Mouse (Mus musculus): ENCODE measurements around the gene Pakap. TPM values are rescaled to one million over a fixed set of nuclear protein-coding genes. Genes with fewer than 3 reads are reported as not detected.
"Not testable (repeated sequence)": the region's sequence is repeated elsewhere in the genome, so short reads cannot be mapped to it uniquely, and the experiment has no call there.

Gene Pakap
- polyA plus RNA-seq, 1 experiment from 2014 or later = 39.4 TPM

DNA sequence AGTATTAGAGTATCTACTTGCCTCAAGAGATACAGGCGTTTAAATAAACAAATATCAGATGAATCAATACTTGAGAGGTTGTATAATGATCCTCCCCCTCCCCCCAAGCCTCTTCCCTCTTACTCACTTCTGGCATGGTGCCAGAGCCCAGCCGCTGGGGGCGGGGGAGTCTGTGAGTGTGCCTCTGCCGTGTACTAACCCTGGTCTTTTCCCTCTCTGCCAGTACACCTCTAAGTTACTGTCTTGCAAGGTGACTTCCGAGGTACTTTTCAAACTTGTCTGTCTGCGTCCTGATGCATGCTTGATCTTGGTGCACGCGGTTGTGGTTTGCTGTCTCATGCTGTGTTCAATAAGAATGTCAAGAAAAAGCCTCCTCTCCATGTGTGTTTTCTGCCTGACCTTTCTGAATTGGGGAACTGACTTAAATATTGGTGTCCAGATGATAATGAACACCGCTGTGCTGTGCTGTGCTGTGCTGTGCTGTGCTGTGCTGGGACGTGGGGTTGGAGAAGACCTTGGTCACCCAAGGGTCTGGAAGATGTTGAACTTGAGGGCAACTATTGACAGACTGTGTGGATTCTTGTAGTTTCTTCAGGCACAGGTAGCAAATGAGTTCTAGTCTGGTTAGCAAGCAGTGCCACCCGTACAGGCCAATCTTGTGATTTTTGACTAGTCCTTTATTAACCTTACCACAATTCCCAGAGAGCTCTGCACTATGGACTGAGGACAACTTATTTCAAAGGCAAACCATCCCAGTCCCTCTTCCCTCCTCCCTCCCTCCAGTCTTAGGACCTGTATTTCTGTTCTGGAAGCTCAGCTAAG, 318.3 kb downstream of the Pakap start:
- DNase-seq (ENCODE audit: low spot score) = no peak
- Histone ChIP-seq H3K4me3 (no peak overlapping the region), H3K27me3 (ENCODE audit: low read depth, poor library complexity, severe bottlenecking) (no peaks in the 10 kb centered on the region), H3K4me1 (peaks cover 8% of the 10 kb centered on the region; the same call in 1 of the 2 replicates), H3K27ac (no peak overlapping the region), H3K36me3 (peaks cover 23% of the 10 kb centered on the region), H3K9me3 (replicated peaks) (no peaks in the 10 kb centered on the region)
- 81% methylated on average over 11 of the region's 11 CpGs for WGBS

DNA sequence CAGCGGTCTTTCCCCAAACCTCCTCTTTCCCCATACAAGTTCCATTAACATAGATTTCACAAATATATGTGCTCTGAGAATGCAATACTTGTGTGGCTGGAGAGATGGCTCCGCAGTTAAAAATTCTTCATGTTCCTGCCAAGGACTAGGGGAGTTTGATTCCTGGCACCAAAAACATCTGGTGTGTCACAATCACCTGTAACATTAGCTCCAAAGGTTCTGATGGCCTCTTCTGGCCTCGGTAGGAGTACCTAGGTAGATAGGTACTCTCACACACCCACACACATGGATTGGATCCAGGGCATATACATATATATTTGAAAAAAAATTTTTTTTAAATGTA, 318.9 kb downstream of the Pakap start:
- 94% methylated on average over 3 of the region's 3 CpGs for WGBS
- no peak for DNase-seq (ENCODE audit: low spot score)
- peaks cover 19% of the 10 kb centered on the region for H3K36me3 ChIP-seq
- H3K27ac ChIP-seq = no peak overlapping the region
- H3K4me3 ChIP-seq = no peak overlapping the region
- H3K27me3 ChIP-seq (ENCODE audit: low read depth, poor library complexity, severe bottlenecking) = no peaks in the 10 kb centered on the region
- H3K4me1 ChIP-seq = peaks cover 14% of the 10 kb centered on the region
- no peaks in the 10 kb centered on the region for H3K9me3 ChIP-seq (replicated peaks)

DNA sequence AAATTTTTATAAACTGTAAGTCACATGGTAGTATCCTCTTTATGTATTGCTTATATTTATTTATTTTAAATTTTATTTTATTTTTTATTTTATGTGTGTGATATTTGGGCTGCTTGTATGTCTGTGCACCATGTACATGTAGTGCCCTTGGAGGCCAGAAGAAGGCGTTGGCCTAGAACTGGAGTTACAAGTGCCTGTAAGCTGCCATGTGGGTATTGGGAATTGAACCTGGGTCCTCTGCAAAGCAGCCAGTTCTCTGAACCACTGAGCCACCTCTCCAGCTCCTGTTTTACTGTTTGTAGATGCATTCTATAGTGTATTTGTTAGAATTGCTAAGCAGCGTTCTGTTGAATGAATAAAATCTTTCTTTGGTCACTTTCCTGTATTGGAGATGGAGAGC, 320.3 kb downstream of the Pakap start:
- no peak overlapping the region for H3K4me3 ChIP-seq
- H3K27ac ChIP-seq = no peak overlapping the region
- H3K9me3 ChIP-seq (replicated peaks) = no peaks in the 10 kb centered on the region
- no peak for DNase-seq (ENCODE audit: low spot score)
- peaks cover 20% of the 10 kb centered on the region for H3K4me1 ChIP-seq
- H3K36me3 ChIP-seq = peaks cover 25% of the 10 kb centered on the region
- no peaks in the 10 kb centered on the region for H3K27me3 ChIP-seq (ENCODE audit: low read depth, poor library complexity, severe bottlenecking)
- 96% methylated on average over 2 of the region's 2 CpGs for WGBS

DNA sequence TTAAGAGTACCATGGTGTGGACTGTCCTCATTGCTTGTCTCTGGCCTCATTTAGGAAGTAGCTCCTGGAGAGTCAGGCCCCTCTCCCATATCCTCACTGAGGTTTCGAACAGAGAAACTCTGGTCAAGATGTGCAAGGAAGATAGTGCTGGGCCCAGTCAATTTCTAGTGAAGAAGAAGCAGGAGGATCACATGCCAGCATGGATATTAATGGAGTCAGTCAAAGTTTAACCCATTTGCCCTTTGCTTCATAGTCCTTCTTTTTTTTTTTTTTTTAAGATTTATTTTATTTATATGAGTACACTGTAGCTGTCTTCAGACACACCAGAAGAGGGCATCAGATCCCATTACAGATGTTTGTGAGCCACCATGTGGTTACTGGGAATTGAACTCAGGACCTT, 321.0 kb downstream of the Pakap start:
- not testable (repeated sequence) for H3K9me3 ChIP-seq (replicated peaks); H3K27ac ChIP-seq; H3K4me3 ChIP-seq; DNase-seq (ENCODE audit: low spot score); H3K27me3 ChIP-seq (ENCODE audit: low read depth, poor library complexity, severe bottlenecking)
- peaks cover 25% of the 10 kb centered on the region for H3K36me3 ChIP-seq
- peaks cover 20% of the 10 kb centered on the region for H3K4me1 ChIP-seq
- 90% methylated on average over 1 of the region's 1 CpGs for WGBS

DNA sequence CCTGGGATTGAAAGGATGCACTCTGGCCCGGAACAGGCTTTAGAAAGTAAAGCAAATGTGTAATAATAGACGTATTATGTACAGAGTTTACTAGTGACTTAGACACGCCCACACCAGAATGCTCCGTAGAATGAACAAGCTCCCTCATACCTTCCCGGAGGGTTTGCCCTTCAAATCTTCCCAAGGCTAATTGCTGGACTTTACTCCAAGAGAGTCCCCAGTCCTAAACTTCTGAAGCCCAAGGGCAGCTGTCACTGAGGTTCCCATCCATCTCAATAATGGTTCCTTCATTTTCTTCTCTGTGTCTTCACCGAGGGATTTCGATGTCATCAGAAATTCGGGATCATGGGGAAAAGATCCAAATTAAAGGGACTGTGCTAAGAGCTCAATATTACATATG, 321.8 kb downstream of the Pakap start:
- no peak for DNase-seq (ENCODE audit: low spot score)
- WGBS = 94% methylated on average over 8 of the region's 8 CpGs
- H3K9me3 ChIP-seq (replicated peaks) = no peaks in the 10 kb centered on the region
- no peak overlapping the region for H3K4me3 ChIP-seq
- no peak overlapping the region for H3K27ac ChIP-seq
- peaks cover 20% of the 10 kb centered on the region for H3K4me1 ChIP-seq
- no peaks in the 10 kb centered on the region for H3K27me3 ChIP-seq (ENCODE audit: low read depth, poor library complexity, severe bottlenecking)
- H3K36me3 ChIP-seq = peaks cover 23% of the 10 kb centered on the region

DNA sequence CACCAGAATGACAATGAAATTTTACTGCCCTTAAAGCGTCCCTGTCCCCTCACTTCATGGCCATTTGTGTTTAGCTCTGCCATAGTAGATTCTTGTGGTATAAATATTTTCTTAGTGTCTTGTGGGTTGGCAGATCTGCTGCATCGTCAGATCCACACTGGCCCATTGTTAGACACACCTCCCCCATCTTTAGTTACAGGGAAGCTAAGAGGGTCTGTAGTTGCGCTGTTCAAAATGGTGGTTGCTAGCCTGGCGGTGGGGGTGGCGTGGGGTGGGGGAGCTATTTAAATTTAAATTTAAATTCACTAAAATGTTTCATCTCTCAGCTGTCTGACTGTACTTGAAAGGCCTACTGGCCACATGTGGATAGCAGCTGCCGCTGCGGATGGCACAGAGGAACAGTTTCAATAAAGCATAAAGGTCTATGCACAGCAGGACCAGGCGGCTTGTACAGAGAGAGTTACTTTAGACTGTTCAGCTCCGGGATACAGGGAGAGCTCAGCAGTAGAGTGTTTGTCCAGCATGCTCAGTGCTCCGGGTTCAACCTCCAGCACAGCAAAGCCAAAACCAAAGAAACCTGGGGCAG, 324.1 kb downstream of the Pakap start:
- DNase-seq (ENCODE audit: low spot score) = peak; percentile 27
- H3K27ac ChIP-seq = no peak overlapping the region

DNA sequence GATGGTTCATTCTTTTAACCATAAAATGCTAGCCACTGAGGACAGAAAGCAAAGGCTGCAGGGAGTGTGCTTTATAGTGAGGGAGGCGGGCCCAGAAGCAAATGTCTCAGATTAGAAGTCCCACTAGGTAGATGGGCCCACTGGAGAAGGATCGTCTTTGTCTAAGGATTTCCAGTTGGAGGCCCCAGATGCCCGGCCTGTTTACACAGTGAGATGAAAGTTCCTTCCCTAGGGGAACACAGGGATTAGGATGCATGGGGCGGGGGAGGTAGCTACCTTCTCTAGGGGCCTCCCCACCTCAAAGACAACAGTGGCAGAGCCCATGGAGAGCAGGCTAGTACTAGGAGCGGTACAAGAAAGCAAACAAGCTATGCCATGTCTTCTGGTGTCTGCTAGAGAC, 327.2 kb downstream of the Pakap start:
- Histone ChIP-seq H3K9me3 (replicated peaks) (no peaks in the 10 kb centered on the region), H3K4me3 (no peak overlapping the region), H3K4me1 (peaks cover 19% of the 10 kb centered on the region), H3K36me3 (peaks cover 24% of the 10 kb centered on the region), H3K27ac (no peak overlapping the region), H3K27me3 (ENCODE audit: low read depth, poor library complexity, severe bottlenecking) (no peaks in the 10 kb centered on the region)
- WGBS = 52% methylated on average over 5 of the region's 5 CpGs
- DNase-seq (ENCODE audit: low spot score) = no peak

More for the DNA sequence above, 324.1 kb downstream of the Pakap start:
- Histone ChIP-seq H3K9me3 (replicated peaks) (no peaks in the 10 kb centered on the region), H3K27me3 (ENCODE audit: low read depth, poor library complexity, severe bottlenecking) (no peaks in the 10 kb centered on the region), H3K4me1 (peaks cover 19% of the 10 kb centered on the region), H3K36me3 (peaks cover 29% of the 10 kb centered on the region), H3K4me3 (no peak overlapping the region)
- WGBS = 87% methylated on average over 10 of the region's 10 CpGs

DNA sequence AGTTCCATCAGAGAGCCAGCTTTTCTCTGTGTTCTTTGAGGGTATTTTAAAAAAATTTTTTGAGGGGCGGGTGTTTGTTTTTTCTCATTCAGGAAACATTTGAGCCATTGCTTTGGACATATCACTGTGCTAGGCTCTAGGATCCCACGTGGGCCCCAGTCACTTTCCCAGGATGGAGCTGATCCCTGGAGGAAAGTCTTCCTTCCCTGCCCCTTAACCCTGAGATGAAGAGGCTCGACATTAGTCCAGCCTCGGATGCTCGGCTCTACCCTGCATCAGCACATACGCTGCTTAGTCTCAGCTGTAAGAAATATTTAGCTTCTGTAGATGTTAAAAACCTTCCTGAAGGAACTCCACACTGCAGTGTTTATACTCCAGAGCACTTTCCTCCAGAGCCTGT, 327.9 kb downstream of the Pakap start:
- WGBS = 64% methylated on average over 6 of the region's 6 CpGs

DNA sequence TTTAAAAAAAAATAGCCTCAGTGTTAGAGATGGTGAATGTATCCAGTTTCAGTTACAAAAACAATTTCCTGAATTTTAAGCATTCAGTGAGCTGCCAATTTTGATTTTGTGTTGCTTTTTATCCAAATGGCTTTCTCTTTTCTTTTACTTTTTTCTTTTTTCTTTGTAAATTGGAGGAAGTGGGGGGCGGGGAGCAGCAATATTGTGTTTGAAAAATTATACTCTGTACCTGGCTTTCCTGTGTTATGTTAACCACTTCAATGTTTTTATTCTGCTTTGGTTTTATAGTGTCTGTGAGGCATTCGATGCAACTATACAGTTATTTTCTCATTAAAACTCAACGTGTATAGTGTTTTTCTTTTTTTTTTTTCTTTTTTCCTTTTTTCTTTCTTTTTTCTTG, 328.7 kb downstream of the Pakap start:
- no peaks in the 10 kb centered on the region for H3K27me3 ChIP-seq (ENCODE audit: low read depth, poor library complexity, severe bottlenecking)
- DNase-seq (ENCODE audit: low spot score) = no peak
- peaks cover 24% of the 10 kb centered on the region for H3K36me3 ChIP-seq
- 89% methylated on average over 3 of the region's 3 CpGs for WGBS
- peaks cover 14% of the 10 kb centered on the region for H3K4me1 ChIP-seq
- no peaks in the 10 kb centered on the region for H3K9me3 ChIP-seq (replicated peaks)
- no peak overlapping the region for H3K27ac ChIP-seq
- H3K4me3 ChIP-seq = no peak overlapping the region

More for the DNA sequence above, 327.9 kb downstream of the Pakap start:
- Histone ChIP-seq H3K36me3 (peaks cover 24% of the 10 kb centered on the region), H3K27me3 (ENCODE audit: low read depth, poor library complexity, severe bottlenecking) (no peaks in the 10 kb centered on the region), H3K4me1 (peaks cover 19% of the 10 kb centered on the region), H3K4me3 (no peak overlapping the region), H3K9me3 (replicated peaks) (no peaks in the 10 kb centered on the region), H3K27ac (no peak overlapping the region)
- DNase-seq (ENCODE audit: low spot score) = no peak

DNA sequence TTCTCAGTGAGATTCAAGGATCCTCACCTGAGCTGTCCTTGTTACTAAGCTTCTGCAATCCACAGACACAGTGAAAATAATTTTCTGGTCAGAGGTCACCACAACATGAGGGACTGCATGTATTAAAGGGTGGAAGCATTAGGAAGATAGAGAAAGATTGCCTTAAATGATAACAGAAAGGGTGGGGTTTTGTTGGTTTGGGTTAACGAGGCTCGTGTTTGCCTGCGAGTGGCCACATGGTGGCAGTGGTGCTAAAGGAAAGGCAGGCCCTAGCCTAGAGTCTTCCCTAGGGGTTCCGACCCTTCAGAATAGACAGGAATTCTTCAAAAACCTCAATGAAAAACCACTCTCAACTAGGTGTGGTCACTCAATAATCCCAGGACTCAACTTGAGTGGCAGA, 333.2 kb downstream of the Pakap start:
- peak; percentile 61 for DNase-seq (ENCODE audit: low spot score)
- H3K27ac ChIP-seq = no peak overlapping the region
- peaks cover 22% of the 10 kb centered on the region for H3K4me1 ChIP-seq
- no peaks in the 10 kb centered on the region for H3K9me3 ChIP-seq (replicated peaks)
- WGBS = 13% methylated on average over 4 of the region's 4 CpGs
- H3K36me3 ChIP-seq = no peaks in the 10 kb centered on the region
- H3K27me3 ChIP-seq (ENCODE audit: low read depth, poor library complexity, severe bottlenecking) = no peaks in the 10 kb centered on the region
- H3K4me3 ChIP-seq = no peak overlapping the region

DNA sequence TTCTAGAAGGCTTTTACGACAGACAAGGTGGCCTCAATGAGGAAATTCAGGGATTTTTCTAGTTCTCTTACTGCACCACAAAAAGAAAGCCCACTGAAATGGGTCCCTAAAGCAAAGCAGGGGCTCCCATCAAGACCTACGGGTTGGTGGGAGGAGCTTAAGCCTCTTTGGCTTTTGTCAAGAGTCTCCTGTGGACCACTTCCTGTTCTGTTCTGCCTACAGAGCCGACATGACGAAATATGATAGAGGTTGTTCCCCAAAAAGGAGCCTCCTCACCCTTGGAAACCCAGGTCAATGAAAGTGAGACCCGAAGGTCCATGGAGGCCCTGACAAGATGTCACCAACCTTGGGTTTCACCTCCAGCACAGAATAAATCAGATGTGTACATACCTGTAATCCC, 334.6 kb downstream of the Pakap start:
- Histone ChIP-seq H3K27ac (no peak overlapping the region), H3K4me3 (no peak overlapping the region), H3K9me3 (replicated peaks) (no peaks in the 10 kb centered on the region), H3K36me3 (no peaks in the 10 kb centered on the region), H3K4me1 (peaks cover 25% of the 10 kb centered on the region), H3K27me3 (ENCODE audit: low read depth, poor library complexity, severe bottlenecking) (no peaks in the 10 kb centered on the region)
- WGBS = 87% methylated on average over 5 of the region's 5 CpGs
- DNase-seq (ENCODE audit: low spot score) = no peak

DNA sequence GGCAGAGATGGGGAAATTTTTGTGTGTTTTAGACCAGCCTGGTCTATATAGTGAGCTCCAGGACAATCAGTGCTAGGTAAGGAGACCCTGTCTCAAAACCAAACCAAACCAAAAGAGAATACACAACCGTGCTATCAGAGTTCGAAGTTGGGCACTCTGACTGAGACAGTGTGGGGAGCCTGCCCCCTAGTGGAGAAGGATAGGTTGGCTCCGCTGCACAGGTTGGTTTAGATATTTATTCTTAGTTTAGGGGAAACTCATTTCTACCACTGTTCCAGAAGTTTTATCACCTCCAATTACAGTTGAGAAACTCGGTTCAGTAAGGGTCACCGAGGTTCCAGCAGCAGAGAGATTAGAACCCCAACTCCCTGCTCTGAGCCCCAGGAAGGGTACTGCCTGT, 336.2 kb downstream of the Pakap start:
- Histone ChIP-seq H3K27me3 (ENCODE audit: low read depth, poor library complexity, severe bottlenecking) (no peaks in the 10 kb centered on the region), H3K36me3 (no peaks in the 10 kb centered on the region), H3K27ac (no peak overlapping the region), H3K4me3 (no peak overlapping the region), H3K9me3 (replicated peaks) (no peaks in the 10 kb centered on the region), H3K4me1 (peaks cover 25% of the 10 kb centered on the region)
- WGBS = 17% methylated on average over 5 of the region's 5 CpGs
- DNase-seq (ENCODE audit: low spot score) = peak; percentile 79

DNA sequence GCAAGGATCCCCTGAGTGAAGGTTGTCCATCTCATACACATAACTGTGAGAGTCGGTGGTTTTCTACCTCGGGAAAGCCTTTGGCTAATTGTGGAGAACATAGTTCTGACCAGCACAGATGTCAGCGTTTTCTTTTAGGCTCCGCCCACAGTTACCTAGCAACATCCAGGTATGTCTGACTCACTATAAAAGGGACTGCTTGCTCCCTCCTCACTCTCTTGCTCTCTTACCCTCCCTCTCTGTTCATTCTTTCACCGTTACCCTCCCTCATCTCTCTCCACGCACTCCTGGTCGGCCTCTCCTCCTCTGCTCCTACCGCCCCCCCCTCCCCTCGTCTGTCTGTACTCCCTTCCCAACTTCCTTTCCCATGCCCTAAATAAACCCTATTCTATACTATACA, 336.7 kb downstream of the Pakap start:
- Histone ChIP-seq H3K4me3 (no peak overlapping the region), H3K27ac (no peak overlapping the region), H3K27me3 (ENCODE audit: low read depth, poor library complexity, severe bottlenecking) (no peaks in the 10 kb centered on the region), H3K4me1 (peaks cover 25% of the 10 kb centered on the region), H3K9me3 (replicated peaks) (no peaks in the 10 kb centered on the region), H3K36me3 (no peaks in the 10 kb centered on the region)
- WGBS = 45% methylated on average over 9 of the region's 9 CpGs
- no peak for DNase-seq (ENCODE audit: low spot score)

Measured in limb, embryonic 10.5 days (tissue).